In the genomic region with DNA sequence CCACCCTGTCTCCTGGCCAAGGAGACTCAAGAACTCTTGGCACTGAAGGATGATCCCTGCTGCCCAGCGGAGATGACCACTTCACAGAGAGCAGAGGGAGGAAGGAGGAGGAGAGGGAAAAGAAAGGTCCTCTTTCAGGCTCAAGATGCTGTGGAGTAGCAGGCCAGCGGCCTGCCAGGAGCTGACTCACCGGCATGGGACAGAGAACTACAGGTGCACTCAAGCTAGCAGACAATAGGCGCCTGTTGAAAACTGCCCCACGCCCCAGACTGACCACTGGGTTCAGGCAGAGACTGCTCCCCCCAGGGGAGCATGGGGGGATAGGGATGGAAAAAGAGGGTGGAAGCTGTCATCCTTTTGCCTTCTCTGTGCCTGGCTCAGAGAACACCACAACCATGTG, we compare ENCODE assay signal across 14 mouse cellular contexts.
A peak's percentile ranks its signal among the peaks of the same experiment; 100 is the strongest.
DNase-seq lines count a peak whose midpoint lies in the region.
"Had no signal": no experiment of that assay in that cellular context is flagged by ENCODE, and none has a peak within 500 bp of the region (broad histone marks: within the 10 kb centered on the region; RNA-seq: fewer than 3 reads in every experiment).

No protein-coding gene starts in this region.

- peak; percentile 23 to 44 for DNase-seq in lung, adult 18-20 months
- no peak for DNase-seq in lung, postnatal 4 days
- peak; percentile 73 for DNase-seq in 3134 (ENCODE audit: extremely low read depth, insufficient read length, low spot score)
- peak; percentile 55 for DNase-seq in 3T3-L1 (ENCODE audit: low read depth, low spot score)
- peak; percentile 60 for DNase-seq in NIH3T3 (ENCODE audit: low read depth)
- DNase-seq in embryo, embryonic 10 days (ENCODE audit: low spot score): no peak
- DNase-seq in left cerebral cortex, postnatal 10 days (ENCODE audit: extremely low spot score in 1 of 2, low spot score in 2 of 2): no peak
- DNase-seq: adrenal gland, postnatal 14 days; cerebellum, adult 18-20 months; cerebellum, postnatal 25 days; gastrocnemius, postnatal 10 days; heart, adult 18-20 months; heart, postnatal 10 days; heart, postnatal 4 days had no signal

- intact Hi-C loops in left cerebral cortex, postnatal 10 days (cut with DNase I): no loop called here

Comparison
In these comparisons a context has a peak if more than half of its experiments do, and no peak if none do; other contexts are left out.
1. DNase-seq: peak in lung, adult 18-20 months (2 of 2), 3134 (single experiment), 3T3-L1 (single experiment) and NIH3T3 (single experiment); none in lung, postnatal 4 days (0 of 2), embryo, embryonic 10 days (single experiment) and left cerebral cortex, postnatal 10 days (0 of 2).